Mouse (Mus musculus) midbrain, embryonic 15.5 days (tissue): ENCODE data around the gene Hint2. TPM values are rescaled to one million over a fixed set of nuclear protein-coding genes. Genes with fewer than 3 reads are reported as not detected.
A peak's percentile ranks its signal among the peaks of the same experiment; 100 is the strongest.

Experiments used
- ATAC-seq: fragments of 200-750 bp; cut with Nextera tagmentation; replicated peaks from 2 replicates; pipeline ENCODE4 v1.8.0; 2017; ENCODE audit warnings: moderate TSS enrichment
- H3K27ac ChIP-seq: fragments of 300-500 bp; sonication (generic); 2 replicates; pipeline ENCODE4 v1.5.1; 2015; ENCODE audit warnings: mild to moderate bottlenecking, inconsistent platforms
- H3K27me3 ChIP-seq: fragments of 300-500 bp; sonication (generic); replicated peaks from 2 replicates; pipeline ENCODE4 v1.6.1; 2015; ENCODE audit warnings: inconsistent platforms
- H3K36me3 ChIP-seq: fragments of 300-500 bp; sonication (generic); replicated peaks from 2 replicates; pipeline ENCODE4 v1.6.1; 2015; ENCODE audit warnings: inconsistent platforms
- H3K4me1 ChIP-seq: fragments of 300-500 bp; sonication (generic); 2 replicates; pipeline ENCODE4 v1.6.1; 2015; ENCODE audit warnings: inconsistent platforms
- H3K4me2 ChIP-seq: fragments of 300-500 bp; sonication (generic); 2 replicates; pipeline ENCODE4 v1.6.1; 2015; ENCODE audit warnings: inconsistent platforms, mild to moderate bottlenecking, moderate library complexity
- H3K4me3 ChIP-seq: fragments of 300-500 bp; sonication (generic); 2 replicates; pipeline ENCODE4 v1.5.1; 2015; ENCODE audit warnings: mild to moderate bottlenecking, inconsistent platforms
- H3K9ac ChIP-seq: fragments of 300-500 bp; sonication (generic); 2 replicates; pipeline ENCODE4 v1.6.1; 2015; ENCODE audit warnings: mild to moderate bottlenecking, inconsistent platforms
- H3K9me3 ChIP-seq: fragments of 300-500 bp; sonication (generic); 2 replicates; pipeline ENCODE4 v1.6.1; 2016; ENCODE audit warnings: inconsistent platforms
- WGBS: fragments of 180-500 bp; shearing (Covaris S2); methylation state at CpG from one replicate; pipeline ENCODE4 v1.1.7; 2015; ENCODE audit warnings: mixed read lengths; 5-methylcytosine and 5-hydroxymethylcytosine counted together
- microRNA-seq: library from miRNA; unstranded; fragments of <30 nt; microRNA quantifications from one replicate; pipeline ENCODE4, GENCODE M21; 2016
- polyA plus RNA-seq: library from polyadenylated mRNA; unstranded; fragments of >200 nt; fragmentation: Nextera tagmentation; extraction: Ambion mirVana; gene quantifications from 2 replicates; pipeline ENCODE4 v1.2.1, GENCODE M21; 2015

The Hint2 gene
- polyA plus RNA-seq, 1 experiment from 2014 or later = 64.9 TPM

DNA sequence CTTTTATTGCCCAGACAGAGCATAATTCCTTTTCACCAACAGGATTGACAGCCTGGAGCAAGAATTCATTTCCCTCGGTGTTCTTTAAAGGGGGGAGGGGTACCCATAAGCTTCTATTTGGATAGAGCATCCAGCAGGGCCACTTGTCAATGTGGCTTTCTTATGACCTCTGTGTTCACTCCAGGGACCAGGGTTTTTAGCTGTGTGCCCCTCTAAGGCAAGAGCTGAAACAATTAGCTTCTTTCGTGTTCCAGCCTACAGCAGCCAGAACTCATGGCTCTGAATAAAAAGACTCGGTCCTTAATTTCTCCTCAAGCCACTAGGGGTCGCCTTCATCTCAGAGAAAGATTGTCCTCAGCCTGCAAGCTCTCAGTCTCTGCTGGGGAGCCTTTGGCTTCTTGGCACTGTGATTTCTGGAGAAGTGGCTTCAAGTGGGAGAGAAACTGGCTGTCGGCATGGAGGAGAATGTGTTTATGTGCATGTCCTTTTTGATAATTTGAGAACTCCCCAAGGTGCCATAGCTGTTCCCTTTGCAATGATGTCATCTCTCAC, 26.2 kb downstream of the Hint2 start:
- Histone ChIP-seq H3K4me2 (peak overlapping the region; percentile 36), H3K36me3 (no peaks in the 10 kb centered on the region), H3K9me3 (0 out of 2 replicates have a peak, but pooled peaks cover 4% of the 10 kb centered on the region), H3K27ac (peak overlapping the region; percentile 83), H3K9ac (peak overlapping the region; percentile 27; the same call in 1 of the 2 replicates), H3K4me3 (peak overlapping the region; percentile 16; the same call in 1 of the 2 replicates), H3K4me1 (peaks cover 45% of the 10 kb centered on the region), H3K27me3 (no peaks in the 10 kb centered on the region)
- under 1% methylated on average over 5 of the region's 5 CpGs for WGBS
- peak; percentile 78 for ATAC-seq

- Histone ChIP-seq H3K9me3 (0 out of 2 replicates have a peak, but pooled peaks cover 5% of the 10 kb centered on the region), H3K4me3 (no peak overlapping the region), H3K4me2 (peak overlapping the region; percentile 16; the same call in 1 of the 2 replicates), H3K4me1 (peaks cover 41% of the 10 kb centered on the region), H3K9ac (no peak overlapping the region), H3K36me3 (no peaks in the 10 kb centered on the region), H3K27ac (no peak overlapping the region), H3K27me3 (no peaks in the 10 kb centered on the region)
- WGBS = 35% methylated on average over 20 of the region's 20 CpGs
- peak; percentile 45; the same call in 1 of the 2 replicates for ATAC-seq
Observed at GRCm38 (mm10) chr4:43629106-43629817, 27.0 kb downstream of the Hint2 start.

DNA sequence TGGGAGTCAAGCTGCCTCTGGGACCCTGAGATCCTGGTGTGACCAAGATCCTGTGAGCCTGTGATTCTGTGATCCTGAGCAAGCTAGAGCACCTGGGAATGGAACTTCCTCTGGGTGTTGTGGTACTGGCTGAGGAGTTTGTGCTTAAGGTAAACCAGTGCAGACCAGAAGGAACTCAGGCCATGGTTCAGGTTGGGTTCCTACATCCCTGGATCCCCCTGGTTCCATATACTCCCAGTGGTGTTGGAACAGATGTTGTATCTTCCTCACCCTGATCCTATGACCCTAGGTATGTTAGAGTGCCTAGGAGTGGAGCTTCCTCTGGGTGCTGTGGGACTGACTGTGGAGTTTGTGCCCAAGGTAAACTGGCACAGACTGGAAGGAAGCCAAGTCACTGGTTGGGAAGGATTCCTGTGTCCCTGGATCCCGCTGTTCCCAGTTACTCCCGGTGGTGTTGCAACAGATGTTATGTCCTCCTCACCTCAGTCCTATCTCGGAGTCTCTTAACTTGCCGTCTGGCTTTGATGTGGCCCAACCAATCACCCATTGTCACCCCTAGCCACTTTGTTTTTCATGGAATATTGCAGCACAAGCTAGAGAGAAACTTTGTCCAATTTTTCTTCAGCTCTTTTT, 36.0 kb downstream of the Hint2 start:
- H3K27me3 ChIP-seq = 0 out of 2 replicates have a peak, but pooled peaks cover 2% of the 10 kb centered on the region
- H3K27ac ChIP-seq = no peak overlapping the region
- H3K9ac ChIP-seq = no peak overlapping the region
- no peaks in the 10 kb centered on the region for H3K36me3 ChIP-seq
- no peaks in the 10 kb centered on the region for H3K4me1 ChIP-seq
- 0 out of 2 replicates have a peak, but pooled peaks cover 3% of the 10 kb centered on the region for H3K9me3 ChIP-seq
- no peak overlapping the region for H3K4me2 ChIP-seq
- WGBS = 89% methylated on average over 4 of the region's 4 CpGs
- H3K4me3 ChIP-seq = no peak overlapping the region
- ATAC-seq = no peak

DNA sequence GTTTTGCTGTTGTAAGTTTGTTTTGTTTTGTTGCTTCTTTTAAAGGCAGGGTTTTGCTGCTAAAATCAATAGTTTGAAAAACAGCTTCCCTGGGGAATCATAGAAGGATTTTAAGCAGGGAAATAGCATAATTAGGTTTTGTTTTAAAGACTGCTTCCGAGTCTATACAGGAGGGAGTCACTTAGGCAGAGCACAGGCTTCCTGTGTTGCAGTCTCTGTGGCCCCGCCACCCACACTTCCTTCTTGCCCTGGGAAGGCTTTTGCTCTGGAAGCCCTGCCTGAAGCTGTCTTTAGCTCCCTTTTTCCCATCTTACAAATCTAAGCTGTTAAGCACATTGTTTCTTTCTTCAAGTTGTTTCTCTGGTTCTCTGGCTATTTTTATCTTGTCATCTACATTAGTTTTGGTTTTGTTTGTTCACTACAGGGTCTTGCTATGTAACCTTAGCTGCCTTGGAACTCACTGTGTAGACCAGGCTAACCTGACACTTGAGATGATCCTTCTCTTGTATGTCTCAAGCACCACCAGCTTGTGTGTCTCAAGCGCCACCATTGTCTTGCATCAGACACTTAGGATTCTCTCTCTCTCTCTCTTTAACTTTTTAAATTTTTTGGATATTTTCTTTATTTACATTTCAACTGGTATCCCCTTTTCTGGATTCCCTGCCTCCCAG, 43.1 kb downstream of the Hint2 start:
- 63% methylated on average over 3 of the region's 3 CpGs for WGBS

DNA sequence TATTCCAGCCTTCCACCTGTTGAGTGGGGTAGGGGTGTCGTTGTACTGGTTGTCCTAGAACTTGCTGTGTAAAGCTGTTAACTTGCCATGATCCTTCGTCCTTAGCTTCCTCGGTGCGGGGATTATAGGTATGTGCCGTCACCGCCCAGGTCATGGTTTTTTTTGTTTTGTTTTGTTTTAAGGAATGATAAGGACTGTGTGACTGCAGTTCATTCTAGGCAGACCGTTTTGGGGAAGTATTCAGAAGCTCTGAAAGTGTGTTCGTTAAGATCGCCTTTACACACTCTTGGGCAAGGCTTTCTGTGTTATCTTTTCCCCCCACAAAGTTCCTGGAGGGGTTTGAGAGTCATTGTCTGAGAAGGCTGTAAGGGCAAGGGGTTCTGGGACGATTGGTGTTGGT, 43.7 kb downstream of the Hint2 start:
- H3K27ac ChIP-seq = no peak overlapping the region
- no peak overlapping the region for H3K4me3 ChIP-seq
- H3K36me3 ChIP-seq = no peaks in the 10 kb centered on the region
- H3K9me3 ChIP-seq = no peaks in the 10 kb centered on the region
- H3K4me1 ChIP-seq = no peaks in the 10 kb centered on the region
- H3K27me3 ChIP-seq = no peaks in the 10 kb centered on the region
- no peak overlapping the region for H3K4me2 ChIP-seq
- ATAC-seq = no peak
- 71% methylated on average over 10 of the region's 10 CpGs for WGBS
- H3K9ac ChIP-seq = no peak overlapping the region

More for the DNA sequence above, 43.1 kb downstream of the Hint2 start:
- Histone ChIP-seq H3K4me1 (no peaks in the 10 kb centered on the region), H3K4me3 (no peak overlapping the region), H3K27me3 (no peaks in the 10 kb centered on the region), H3K9me3 (no peaks in the 10 kb centered on the region), H3K9ac (no peak overlapping the region), H3K27ac (no peak overlapping the region), H3K36me3 (no peaks in the 10 kb centered on the region), H3K4me2 (no peak overlapping the region)
- ATAC-seq = no peak

DNA sequence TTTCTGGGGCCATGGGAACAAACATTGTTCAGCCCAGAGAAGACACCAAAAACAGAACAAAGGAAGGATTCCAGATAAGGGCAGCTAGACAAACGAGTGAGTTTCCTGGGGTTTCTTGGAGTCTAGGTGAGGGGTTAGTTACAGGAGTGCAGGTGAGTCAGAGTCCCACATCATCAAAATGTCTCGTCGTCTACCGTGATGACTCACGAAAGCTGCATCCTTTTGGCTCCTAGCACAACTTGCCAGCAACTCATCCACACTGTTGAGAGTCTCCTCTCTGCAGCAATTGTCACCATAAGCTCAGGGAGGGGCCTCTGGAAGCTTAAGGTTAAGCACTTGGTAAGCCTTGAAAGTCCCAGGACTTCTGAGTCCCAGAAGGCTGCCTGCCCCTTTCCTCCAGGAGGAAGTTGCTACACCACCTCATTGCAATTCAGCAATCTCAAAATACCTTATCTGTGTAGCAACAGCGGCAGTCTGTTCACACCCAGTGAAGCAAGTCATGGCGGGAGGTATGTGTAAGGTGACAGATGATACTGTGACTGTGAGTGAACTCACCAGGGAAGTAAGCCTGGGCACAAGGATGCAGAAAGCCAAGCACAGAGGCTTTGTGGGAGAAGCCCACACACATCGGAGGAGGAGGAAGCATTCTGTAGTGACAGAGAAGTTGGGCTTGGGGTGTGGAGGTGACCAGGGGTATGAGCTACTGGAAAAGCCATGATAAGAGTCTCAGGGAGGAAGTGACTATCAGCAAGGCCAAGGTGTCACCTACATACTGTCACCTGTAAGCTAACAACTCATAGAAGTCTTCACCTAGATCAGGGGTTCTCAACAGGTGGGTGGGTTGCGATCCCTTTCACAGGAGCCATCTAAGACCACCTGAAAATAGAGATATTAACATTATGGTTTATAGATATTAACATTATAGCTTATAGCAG, 51.2 kb downstream of the Hint2 start:
- H3K4me1 ChIP-seq = no peaks in the 10 kb centered on the region
- H3K36me3 ChIP-seq = no peaks in the 10 kb centered on the region
- no peak overlapping the region for H3K9ac ChIP-seq
- ATAC-seq = no peak
- H3K27ac ChIP-seq = no peak overlapping the region
- H3K4me2 ChIP-seq = no peak overlapping the region
- no peaks in the 10 kb centered on the region for H3K9me3 ChIP-seq
- no peaks in the 10 kb centered on the region for H3K27me3 ChIP-seq
- no peak overlapping the region for H3K4me3 ChIP-seq
- WGBS = 80% methylated on average over 9 of the region's 9 CpGs

Small RNA genes within 50 kb of the gene (microRNA-seq; reads per million reads assigned to microRNA genes)
- not detected for gene Gm25262

Other genes with a start within 250 kb of the Hint2 start
- gene Fam166b, start 227.3 kb downstream of the Hint2 start, polyA plus RNA-seq = 0.52 and 1.7 TPM in 2 replicates
- gene Tesk1, start 214.5 kb downstream of the Hint2 start, polyA plus RNA-seq = 16.7 and 17.1 TPM in 2 replicates
- gene Cd72, start 201.8 kb downstream of the Hint2 start, polyA plus RNA-seq = 6.0 and 6.6 TPM in 2 replicates
- not detected in 2 replicates for gene Sit1, start 172.7 kb downstream of the Hint2 start, polyA plus RNA-seq
- 81.4 and 82.8 TPM in 2 replicates for gene Ccdc107, start 163.6 kb downstream of the Hint2 start, polyA plus RNA-seq
- gene Arhgef39, start 156.8 kb downstream of the Hint2 start, polyA plus RNA-seq = 6.2 and 7.0 TPM in 2 replicates
- 0.32 and 0.49 TPM in 2 replicates for gene Car9, start 149.5 kb downstream of the Hint2 start, polyA plus RNA-seq
- 9.8 and 10.7 TPM in 2 replicates for gene Tpm2, start 132.7 kb downstream of the Hint2 start, polyA plus RNA-seq
- 82.7 and 94.0 TPM in 2 replicates for gene Creb3, start 94.1 kb downstream of the Hint2 start, polyA plus RNA-seq
- gene Tln1, start 93.8 kb downstream of the Hint2 start, polyA plus RNA-seq = 58.8 and 61.0 TPM in 2 replicates
- 24.8 and 25.7 TPM in 2 replicates for gene Rgp1, start 77.8 kb downstream of the Hint2 start, polyA plus RNA-seq
- 67.9 and 71.0 TPM in 2 replicates for gene Gba2, start 77.6 kb downstream of the Hint2 start, polyA plus RNA-seq
- 1.3 and 1.9 TPM in 2 replicates for gene Msmp, start 72.0 kb downstream of the Hint2 start, polyA plus RNA-seq
- gene Npr2, start 24.5 kb downstream of the Hint2 start, polyA plus RNA-seq = 12.8 and 16.0 TPM in 2 replicates
- 7.7 and 8.9 TPM in 2 replicates for gene Spag8, start 2.9 kb downstream of the Hint2 start, polyA plus RNA-seq
- gene Tmem8b, start 12.5 kb upstream of the Hint2 start, polyA plus RNA-seq = 15.7 and 17.7 TPM in 2 replicates
- gene Fam221b, start 12.7 kb upstream of the Hint2 start, polyA plus RNA-seq = 1.3 and 1.6 TPM in 2 replicates
- not detected in 2 replicates for gene Olfr70, start 44.3 kb upstream of the Hint2 start, polyA plus RNA-seq
- gene Olfr71, start 53.8 kb upstream of the Hint2 start, polyA plus RNA-seq = 0.13 TPM in 1 of 2 replicates, not detected in the other
- 0.50 and 0.61 TPM in 2 replicates for gene Hrct1, start 70.7 kb upstream of the Hint2 start, polyA plus RNA-seq
- gene Spaar, start 73.6 kb upstream of the Hint2 start, polyA plus RNA-seq = 0.06 TPM in 1 of 2 replicates, not detected in the other
- gene Olfr159, start 114.5 kb upstream of the Hint2 start, polyA plus RNA-seq = not detected in 2 replicates
- not detected in 2 replicates for gene Olfr156, start 167.4 kb upstream of the Hint2 start, polyA plus RNA-seq
- gene Olfr157, start 183.7 kb upstream of the Hint2 start, polyA plus RNA-seq = not detected in 2 replicates
- not detected in 2 replicates for gene Olfr155, start 195.1 kb upstream of the Hint2 start, polyA plus RNA-seq
- 6.7 and 7.0 TPM in 2 replicates for gene Reck, start 219.1 kb upstream of the Hint2 start, polyA plus RNA-seq